Mouse (Mus musculus): Measurements from ENCODE around the gene Vwa5a. TPM values are rescaled to one million over a fixed set of nuclear protein-coding genes. Genes with fewer than 3 reads are reported as not detected.

The Vwa5a gene
- 1 to 10 TPM; 6.2 to 9.1 TPM for total RNA-seq (2023)

GRCm38 (mm10) chr9:38718102-38718501 lies at the start of gene Vwa5a:
TSS of gene Vwa5a (plus strand) at chr9:38718268.

GRCm38 (mm10) chr9:38674501-38674900 lies 43.6 kb upstream of the Vwa5a start, which contains the start of gene Olfr918:
TSS of gene Olfr918 (minus strand) at chr9:38674601.

GRCm38 (mm10) chr9:38751999-38752398 lies 33.9 kb downstream of the Vwa5a start, which contains the start of gene Olfr920:
TSS of gene Olfr920 (plus strand) at chr9:38752299.

GRCm38 (mm10) chr9:38772768-38773167 lies 54.7 kb downstream of the Vwa5a start, which contains the start of gene Olfr921:
TSS of gene Olfr921 (plus strand) at chr9:38773068.

Other genes with a start within 250 kb of the Vwa5a start
- not detected for gene Olfr905, start 247.2 kb upstream of the Vwa5a start, total RNA-seq (2023)
- gene Olfr906, start 231.2 kb upstream of the Vwa5a start, total RNA-seq (2023): not detected
- gene Olfr907, start 222.5 kb upstream of the Vwa5a start, total RNA-seq (2023): not detected
- gene Olfr911-ps1, start 196.7 kb upstream of the Vwa5a start, total RNA-seq (2023): not detected
- not detected for gene Olfr910, start 180.4 kb upstream of the Vwa5a start, total RNA-seq (2023)
- not detected for gene Olfr912, start 138.1 kb upstream of the Vwa5a start, total RNA-seq (2023)
- gene Olfr913, start 125.5 kb upstream of the Vwa5a start, total RNA-seq (2023): not detected
- not detected for gene Olfr914, start 113.2 kb upstream of the Vwa5a start, total RNA-seq (2023)
- gene Olfr916, start 58.4 kb upstream of the Vwa5a start, total RNA-seq (2023): not detected
- gene Olfr917, start 52.4 kb upstream of the Vwa5a start, total RNA-seq (2023): not detected
- not detected for gene Olfr918, start 43.7 kb upstream of the Vwa5a start, total RNA-seq (2023)
- gene Olfr919, start 14.6 kb upstream of the Vwa5a start, total RNA-seq (2023): not detected
- gene Olfr920, start 34.0 kb downstream of the Vwa5a start, total RNA-seq (2023): not detected
- gene Olfr921, start 54.8 kb downstream of the Vwa5a start, total RNA-seq (2023): not detected
- gene Olfr922, start 96.3 kb downstream of the Vwa5a start, total RNA-seq (2023): not detected
- gene Olfr923, start 108.3 kb downstream of the Vwa5a start, total RNA-seq (2023): not detected
- gene Olfr924, start 126.2 kb downstream of the Vwa5a start, total RNA-seq (2023): not detected
- gene Olfr26, start 136.8 kb downstream of the Vwa5a start, total RNA-seq (2023): not detected
- gene Olfr926, start 158.9 kb downstream of the Vwa5a start, total RNA-seq (2023): not detected
- not detected for gene Olfr930, start 211.5 kb downstream of the Vwa5a start, total RNA-seq (2023)

All from B cell, adult 67 days (primary cell).